Mouse (Mus musculus): Measurements from ENCODE around the gene Gm10401.

GRCm38 (mm10) chr5:115102231-115102630, 4.1 kb upstream of the Gm10401 start:
- TF ChIP-seq GATA1 (IDR thresholded peaks at IDR 0.05; ENCODE audit: low read length) (no peak), TAL1 (IDR thresholded peaks at IDR 0.05; ENCODE audit: low read length) (no peak)
